Mouse (Mus musculus) gastrocnemius, adult 2 months (tissue): ENCODE measurements around the gene Agxt2. TPM values are rescaled to one million over a fixed set of nuclear protein-coding genes. Genes with fewer than 3 reads are reported as not detected.

ENCODE experiments used
- DNase-seq: peaks from one replicate; pipeline ENCODE4 v3.0.0; 2022
- H3K27ac ChIP-seq: fragments of 200-600 bp; 2 replicates; pipeline ENCODE4 v1.8.1; 2022; ENCODE audit warnings: mild to moderate bottlenecking
- H3K4me3 ChIP-seq: fragments of 200-600 bp; 2 replicates; pipeline ENCODE4 v1.8.1; 2022; ENCODE audit warnings: mild to moderate bottlenecking, moderate library complexity
- CTCF ChIP-seq: fragments of 200-600 bp; IDR thresholded peaks from 2 replicates; pipeline ENCODE4 v1.8.1; 2022; ENCODE audit warnings: antibody characterized with exemption, mild to moderate bottlenecking, moderate library complexity
- intact Hi-C: fragments of 180-260 bp; cut with DNase I; formaldehyde crosslinking; loops from one replicate; pipeline ENCODE4 v1.15.1; 2025
- long read RNA-seq, 2 experiments: library from polyadenylated mRNA; stranded (forward); transcript quantifications; one replicate each; pipeline ENCODE4 v2.0.0; 2021
- total RNA-seq, 2 experiments: library from RNA; stranded (reverse); gene quantifications; 2 replicates each; pipeline ENCODE4 v1.2.3; 2021

The Agxt2 gene
- not detected for total RNA-seq
- long read RNA-seq, experiment 1 = 0 reads
- long read RNA-seq, experiment 2 = 0 reads

GRCm38 (mm10) chr15:10358039-10358948, at the start of gene Agxt2:
Agxt2 (plus strand) TSS chr15:10358532.
- no peak for TF ChIP-seq CTCF
- Histone ChIP-seq H3K27ac (no peak within 1 kb of the TSS), H3K4me3 (no peak within 1 kb of the TSS)
- intact Hi-C loops = no loop called here
- no peak for DNase-seq

GRCm38 (mm10) chr15:10311826-10312225, 46.5 kb upstream of the Agxt2 start:
- intact Hi-C loops = loop anchor here (5.0 kb wide), 1 partner anchor 1190 kb away; no protein-coding TSS in a partner anchor
- no peak overlapping the region for H3K4me3 ChIP-seq
- no peak for DNase-seq
- H3K27ac ChIP-seq = no peak overlapping the region
- TF ChIP-seq CTCF = no peak

- no peak overlapping the region for H3K4me3 ChIP-seq
- no peak overlapping the region for H3K27ac ChIP-seq
- peak; percentile 65 for TF ChIP-seq CTCF
- DNase-seq = peak; percentile 44
- intact Hi-C loops = loop anchor here (5.0 kb wide), 1 partner anchor 1191 kb away; no protein-coding TSS in a partner anchor
These were observed 44.5 kb upstream of the Agxt2 start for GRCm38 (mm10) chr15:10313522-10314455.

GRCm38 (mm10) chr15:10325080-10325479, 33.3 kb upstream of the Agxt2 start, which contains the start of gene Gm21973:
Gm21973 (plus strand) TSS chr15:10325380.
- Histone ChIP-seq H3K4me3 (no peak within 1 kb of the TSS), H3K27ac (no peak within 1 kb of the TSS)
- DNase-seq = no peak
- no peak for TF ChIP-seq CTCF
- intact Hi-C loops = no loop called here

- H3K4me3 ChIP-seq = no peak overlapping the region
- DNase-seq = no peak
- intact Hi-C loops = no loop called here
- no peak for TF ChIP-seq CTCF
- no peak overlapping the region for H3K27ac ChIP-seq
These were observed 27.7 kb upstream of the Agxt2 start for GRCm38 (mm10) chr15:10330626-10331025.

- H3K27ac ChIP-seq = no peak overlapping the region
- no peak for TF ChIP-seq CTCF
- intact Hi-C loops = no loop called here
- no peak overlapping the region for H3K4me3 ChIP-seq
- DNase-seq = no peak
These were observed 25.8 kb upstream of the Agxt2 start for GRCm38 (mm10) chr15:10332566-10332965.

GRCm38 (mm10) chr15:10338606-10339005, 19.7 kb upstream of the Agxt2 start:
- intact Hi-C loops = no loop called here
- H3K27ac ChIP-seq = no peak overlapping the region
- DNase-seq = no peak
- TF ChIP-seq CTCF = no peak
- H3K4me3 ChIP-seq = no peak overlapping the region

- TF ChIP-seq CTCF = no peak
- Histone ChIP-seq H3K27ac (no peak overlapping the region), H3K4me3 (no peak overlapping the region)
- no peak for DNase-seq
- intact Hi-C loops = no loop called here
These were observed 11.3 kb upstream of the Agxt2 start for GRCm38 (mm10) chr15:10347044-10347443.

GRCm38 (mm10) chr15:10366331-10366730, 8.0 kb downstream of the Agxt2 start:
- DNase-seq = no peak
- H3K27ac ChIP-seq = no peak overlapping the region
- intact Hi-C loops = no loop called here
- H3K4me3 ChIP-seq = no peak overlapping the region
- TF ChIP-seq CTCF = no peak

- no peak for DNase-seq
- TF ChIP-seq CTCF = no peak
- intact Hi-C loops = no loop called here
- no peak overlapping the region for H3K27ac ChIP-seq
- H3K4me3 ChIP-seq = no peak overlapping the region
These were observed 17.1 kb downstream of the Agxt2 start for GRCm38 (mm10) chr15:10375404-10375803.

GRCm38 (mm10) chr15:10378338-10378959, 20.1 kb downstream of the Agxt2 start:
- intact Hi-C loops = no loop called here
- H3K4me3 ChIP-seq = no peak overlapping the region
- no peak for DNase-seq
- TF ChIP-seq CTCF = no peak
- no peak overlapping the region for H3K27ac ChIP-seq

- no peak overlapping the region for H3K27ac ChIP-seq
- H3K4me3 ChIP-seq = no peak overlapping the region
- TF ChIP-seq CTCF = no peak
- no peak for DNase-seq
- intact Hi-C loops = no loop called here
These were observed 21.6 kb downstream of the Agxt2 start for GRCm38 (mm10) chr15:10379757-10380458.
